Comparison of ENCODE assay signal across 8 mouse cellular contexts in the genomic region with DNA sequence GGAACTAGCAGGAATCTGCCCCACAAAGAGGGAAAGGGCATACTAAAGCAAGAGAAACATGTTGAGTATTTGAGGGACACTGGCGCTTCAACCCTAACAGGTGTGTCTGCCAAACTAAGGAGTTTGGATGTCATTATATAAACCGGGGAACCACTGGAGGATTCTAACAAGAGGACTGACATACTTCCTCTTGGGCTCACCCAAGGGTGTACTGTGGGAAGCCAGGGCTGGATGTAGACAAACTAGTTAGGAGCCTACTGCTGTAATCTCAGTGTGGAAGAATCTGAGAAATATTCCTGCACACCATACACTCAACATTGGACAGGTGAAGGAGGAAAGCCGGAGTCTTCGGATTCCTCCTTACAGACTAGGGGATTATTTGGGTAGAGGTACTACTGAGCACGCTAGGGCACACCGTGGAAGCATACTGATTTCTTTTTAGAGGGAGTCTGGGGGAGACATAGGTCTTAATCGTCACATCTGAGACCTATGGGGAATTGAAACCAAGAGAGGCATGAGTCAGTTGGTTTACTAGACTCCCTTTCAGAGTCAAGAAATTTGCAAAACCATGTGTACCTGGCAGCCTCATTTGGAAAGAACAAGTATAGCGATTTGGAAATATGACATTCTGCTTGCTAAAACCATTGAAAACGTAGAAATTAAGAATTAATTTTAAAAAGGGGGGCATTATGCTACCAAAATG. TPM values are rescaled to one million over a fixed set of nuclear protein-coding genes. Genes with fewer than 3 reads are reported as not detected.
DNase-seq lines count a peak whose midpoint lies in the region; ATAC-seq lines count a peak whose summit lies in the region.

No protein-coding gene starts in this region.

- H3K9ac ChIP-seq in neural tube, embryonic 11.5 days (ENCODE audit: low read length): peak overlapping the region; percentile 48
- H3K9ac ChIP-seq in forebrain, embryonic 15.5 days (replicated peaks): peak overlapping the region; percentile 86
- peak overlapping the region; percentile 77 for H3K9ac ChIP-seq in liver, embryonic 13.5 days

- H3K4me3 ChIP-seq in neural tube, embryonic 11.5 days (ENCODE audit: low read depth, low read length): peak overlapping the region; percentile 85
- H3K4me3 ChIP-seq in forebrain, embryonic 15.5 days: peak overlapping the region; percentile 72
- peak overlapping the region; percentile 96 for H3K4me3 ChIP-seq in liver, embryonic 13.5 days (replicated peaks)

- WGBS in neural tube, embryonic 11.5 days: 72% methylated on average over 9 of the region's 9 CpGs
- WGBS in forebrain, embryonic 15.5 days: 69% methylated on average over 9 of the region's 9 CpGs
- 58% methylated on average over 9 of the region's 9 CpGs for WGBS in liver, embryonic 13.5 days (ENCODE audit: insufficient replicate concordance)

- ATAC-seq in neural tube, embryonic 11.5 days (ENCODE audit: insufficient read depth, low FRiP score, low TSS enrichment): no peak
- ATAC-seq in forebrain, embryonic 15.5 days (replicated peaks): no peak
- ATAC-seq in liver, embryonic 13.5 days (ENCODE audit: low read depth): no peak

- no peaks in the 10 kb centered on the region for H3K27me3 ChIP-seq in neural tube, embryonic 11.5 days (ENCODE audit: control insufficient read depth, insufficient read depth, low read length)
- no peaks in the 10 kb centered on the region for H3K27me3 ChIP-seq in forebrain, embryonic 15.5 days
- H3K27me3 ChIP-seq in liver, embryonic 13.5 days: no peaks in the 10 kb centered on the region

- no peaks in the 10 kb centered on the region for H3K9me3 ChIP-seq in neural tube, embryonic 11.5 days (ENCODE audit: control insufficient read depth, low read length)
- no peaks in the 10 kb centered on the region for H3K9me3 ChIP-seq in forebrain, embryonic 15.5 days
- H3K9me3 ChIP-seq in liver, embryonic 13.5 days (replicated peaks): no peaks in the 10 kb centered on the region

- H3K36me3 ChIP-seq in neural tube, embryonic 11.5 days (ENCODE audit: control insufficient read depth, insufficient read depth, low read length): no peaks in the 10 kb centered on the region
- no peaks in the 10 kb centered on the region for H3K36me3 ChIP-seq in forebrain, embryonic 15.5 days
- H3K36me3 ChIP-seq in liver, embryonic 13.5 days: peaks cover 6% of the 10 kb centered on the region

- peak overlapping the region; percentile 76 for H3K4me2 ChIP-seq in neural tube, embryonic 11.5 days (ENCODE audit: low read depth)
- H3K4me2 ChIP-seq in forebrain, embryonic 15.5 days (replicated peaks): peak overlapping the region; percentile 69
- peak overlapping the region; percentile 85 for H3K4me2 ChIP-seq in liver, embryonic 13.5 days

- no peak overlapping the region for H3K27ac ChIP-seq in neural tube, embryonic 11.5 days (ENCODE audit: low read depth, low read length)
- no peak overlapping the region for H3K27ac ChIP-seq in forebrain, embryonic 15.5 days (replicated peaks)
- H3K27ac ChIP-seq in liver, embryonic 13.5 days: no peak overlapping the region

- peaks cover 11% of the 10 kb centered on the region for H3K4me1 ChIP-seq in neural tube, embryonic 11.5 days (ENCODE audit: control insufficient read depth, insufficient read depth, low read length)
- H3K4me1 ChIP-seq in forebrain, embryonic 15.5 days: peaks cover 33% of the 10 kb centered on the region
- H3K4me1 ChIP-seq in liver, embryonic 13.5 days (replicated peaks): peaks cover 59% of the 10 kb centered on the region

- no peak for DNase-seq in neural tube, embryonic 11.5 days (ENCODE audit: low spot score)
- DNase-seq in neural tube, embryonic 10.5 days (ENCODE audit: extremely low spot score, low spot score): no peak
- no peak for DNase-seq in liver, embryonic 13.5 days
- DNase-seq in yolk sac, embryonic 10.5 days (ENCODE audit: low spot score): no peak
- DNase-seq in urinary bladder, postnatal 14 days (ENCODE audit: low spot score): no peak
- DNase-seq in frontal cortex, adult 2 months (ENCODE audit: extremely low spot score in 1 of 2, low spot score in 1 of 2): no peak
- DNase-seq in frontal cortex, postnatal 36 days (ENCODE audit: low spot score in 2 of 2): no peak

RNA-seq across cellular contexts. Expression of a gene that starts 1.1 kb away (rescaled TPM):
- polyA plus RNA-seq in neural tube, embryonic 11.5 days (2014; fragmentation: Nextera tagmentation; extraction: Ambion mirVana): 26.9 and 28.1 TPM in 2 replicates
- 42.1 and 45.8 TPM in 2 replicates for polyA plus RNA-seq in forebrain, embryonic 15.5 days (2015; fragmentation: Nextera tagmentation; extraction: Ambion mirVana)
- polyA plus RNA-seq in liver, embryonic 13.5 days (2015; fragmentation: Nextera tagmentation; extraction: Ambion mirVana): 23.9 and 28.3 TPM in 2 replicates
- polyA plus RNA-seq in frontal cortex, adult 2 months (2012; rRNA removed): 50.2 and 50.7 TPM in 2 replicates

RNA-seq across cellular contexts. Expression of a gene that starts 53.2 kb away (rescaled TPM):
- polyA plus RNA-seq in neural tube, embryonic 11.5 days (2014; fragmentation: Nextera tagmentation; extraction: Ambion mirVana): 301 and 308 TPM in 2 replicates
- polyA plus RNA-seq in forebrain, embryonic 15.5 days (2015; fragmentation: Nextera tagmentation; extraction: Ambion mirVana): 323 and 349 TPM in 2 replicates
- polyA plus RNA-seq in liver, embryonic 13.5 days (2015; fragmentation: Nextera tagmentation; extraction: Ambion mirVana): 79.7 and 93.4 TPM in 2 replicates
- polyA plus RNA-seq in frontal cortex, adult 2 months (2012; rRNA removed): 117 and 131 TPM in 2 replicates
